Mouse (Mus musculus): ENCODE measurements around the gene Maml1. TPM values are rescaled to one million over a fixed set of nuclear protein-coding genes. Genes with fewer than 3 reads are reported as not detected.

Maml1 gene
- polyA plus RNA-seq, 1 experiment from 2014 or later = 9.1 TPM

DNA sequence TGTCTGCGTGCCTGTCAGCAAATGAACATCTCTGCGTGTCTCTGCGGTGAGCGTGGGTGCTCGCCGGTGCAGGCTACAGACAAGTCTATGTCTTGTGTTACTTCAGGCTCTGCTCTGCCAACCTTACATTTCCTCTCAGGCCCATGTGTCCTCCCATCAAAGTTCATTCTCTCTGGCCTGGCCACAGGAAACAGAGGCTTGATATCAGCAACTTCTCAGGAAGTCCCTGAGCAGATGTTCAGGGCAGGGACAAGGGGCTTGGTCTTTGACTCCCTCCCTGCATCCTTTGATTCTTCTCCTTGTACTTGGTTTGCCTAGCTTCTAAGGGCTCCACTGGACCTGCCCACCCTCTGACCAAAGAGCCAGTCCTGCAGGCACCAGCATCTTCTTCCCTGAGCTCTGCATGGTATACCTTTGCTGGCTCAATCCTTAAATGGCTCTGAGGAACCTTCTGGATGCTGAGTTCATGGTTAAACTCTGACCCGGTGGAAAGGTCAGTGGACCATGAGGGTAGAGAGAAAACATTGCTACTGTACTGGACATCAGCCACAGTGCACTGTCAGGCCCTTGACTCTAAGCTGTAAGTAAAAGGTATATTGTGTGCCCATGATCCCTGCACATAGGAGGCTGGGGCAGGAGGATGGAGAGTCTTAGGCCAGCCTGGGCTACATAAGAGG is 51.7 kb downstream of the Maml1 start:
- WGBS = 93% methylated on average over 7 of the region's 7 CpGs
- H3K9me3 ChIP-seq (ENCODE audit: control insufficient read depth, low read length) = no peaks in the 10 kb centered on the region
- ATAC-seq (replicated peaks; ENCODE audit: low FRiP score, low TSS enrichment, low read depth) = no peak

GRCm38 (mm10) chr11:50238821-50239791 is 53.0 kb downstream of the Maml1 start:
- Histone ChIP-seq H3K4me1 (replicated peaks; ENCODE audit: control insufficient read depth, insufficient read depth, low read length) (peaks cover 4% of the 10 kb centered on the region; the same call in 1 of the 2 replicates), H3K9ac (ENCODE audit: low read length) (no peak overlapping the region), H3K4me2 (ENCODE audit: low read length) (no peak overlapping the region), H3K27me3 (replicated peaks; ENCODE audit: control insufficient read depth, insufficient read depth, low read length) (peaks cover 25% of the 10 kb centered on the region), H3K9me3 (ENCODE audit: control insufficient read depth, low read length) (no peaks in the 10 kb centered on the region), H3K36me3 (ENCODE audit: control insufficient read depth, insufficient read depth, low read length) (peaks cover 12% of the 10 kb centered on the region), H3K4me3 (ENCODE audit: low read depth, low read length) (no peak overlapping the region), H3K27ac (ENCODE audit: low read depth) (no peak overlapping the region)
- DNase-seq (ENCODE audit: low spot score) (no peak), ATAC-seq (replicated peaks; ENCODE audit: low FRiP score, low TSS enrichment, low read depth) (no peak)
- WGBS = 92% methylated on average over 9 of the region's 9 CpGs

More for the DNA sequence above, 51.7 kb downstream of the Maml1 start:
- Histone ChIP-seq H3K27me3 (replicated peaks; ENCODE audit: control insufficient read depth, insufficient read depth, low read length) (peaks cover 25% of the 10 kb centered on the region), H3K4me3 (ENCODE audit: low read depth, low read length) (no peak overlapping the region), H3K36me3 (ENCODE audit: control insufficient read depth, insufficient read depth, low read length) (no peaks in the 10 kb centered on the region), H3K27ac (ENCODE audit: low read depth) (no peak overlapping the region), H3K4me2 (ENCODE audit: low read length) (no peak overlapping the region), H3K9ac (ENCODE audit: low read length) (no peak overlapping the region), H3K4me1 (replicated peaks; ENCODE audit: control insufficient read depth, insufficient read depth, low read length) (peaks cover 4% of the 10 kb centered on the region; the same call in 1 of the 2 replicates)
- no peak for DNase-seq (ENCODE audit: low spot score)

DNA sequence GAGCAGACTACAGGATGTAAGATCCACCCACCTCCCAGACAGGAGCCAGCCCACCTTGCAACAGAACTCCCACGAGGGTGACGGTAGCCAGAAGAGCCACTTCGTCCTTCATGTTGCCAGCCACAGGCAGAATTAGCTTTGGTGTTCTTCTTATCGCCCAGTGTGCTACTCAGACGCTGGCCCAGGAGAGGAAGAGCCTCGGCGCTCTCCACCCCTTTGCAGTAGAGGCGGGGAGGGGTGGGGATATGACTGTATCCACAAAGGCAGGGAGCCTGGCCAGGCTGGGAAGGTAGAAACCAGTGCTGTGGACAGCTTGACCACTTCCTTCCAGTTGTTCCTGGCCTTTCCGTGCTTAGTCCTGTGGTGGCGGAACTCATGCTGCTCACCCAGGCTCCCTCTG is 53.8 kb downstream of the Maml1 start, which contains the start of gene Ltc4s:
TSS of gene Ltc4s (minus strand) at position 293 of the 400 bp plus-strand sequence.
- DNase-seq (ENCODE audit: low spot score) (no peak), ATAC-seq (replicated peaks; ENCODE audit: low FRiP score, low TSS enrichment, low read depth) (no peak)
- Histone ChIP-seq H3K27ac (ENCODE audit: low read depth) (no peak within 1 kb of the TSS), H3K27me3 (replicated peaks; ENCODE audit: control insufficient read depth, insufficient read depth, low read length) (peaks cover 25% of the 10 kb centered on the region), H3K4me1 (replicated peaks; ENCODE audit: control insufficient read depth, insufficient read depth, low read length) (peaks cover 4% of the 10 kb centered on the region; the same call in 1 of the 2 replicates), H3K9ac (ENCODE audit: low read length) (peak within 1 kb of the TSS; percentile 48; the same call in 1 of the 2 replicates), H3K36me3 (ENCODE audit: control insufficient read depth, insufficient read depth, low read length) (peaks cover 20% of the 10 kb centered on the region), H3K9me3 (ENCODE audit: control insufficient read depth, low read length) (no peaks in the 10 kb centered on the region), H3K4me3 (ENCODE audit: low read depth, low read length) (peak within 1 kb of the TSS; percentile 53), H3K4me2 (ENCODE audit: low read length) (peak within 1 kb of the TSS; percentile 96)
- WGBS = 41% methylated on average over 10 of the region's 10 CpGs

DNA sequence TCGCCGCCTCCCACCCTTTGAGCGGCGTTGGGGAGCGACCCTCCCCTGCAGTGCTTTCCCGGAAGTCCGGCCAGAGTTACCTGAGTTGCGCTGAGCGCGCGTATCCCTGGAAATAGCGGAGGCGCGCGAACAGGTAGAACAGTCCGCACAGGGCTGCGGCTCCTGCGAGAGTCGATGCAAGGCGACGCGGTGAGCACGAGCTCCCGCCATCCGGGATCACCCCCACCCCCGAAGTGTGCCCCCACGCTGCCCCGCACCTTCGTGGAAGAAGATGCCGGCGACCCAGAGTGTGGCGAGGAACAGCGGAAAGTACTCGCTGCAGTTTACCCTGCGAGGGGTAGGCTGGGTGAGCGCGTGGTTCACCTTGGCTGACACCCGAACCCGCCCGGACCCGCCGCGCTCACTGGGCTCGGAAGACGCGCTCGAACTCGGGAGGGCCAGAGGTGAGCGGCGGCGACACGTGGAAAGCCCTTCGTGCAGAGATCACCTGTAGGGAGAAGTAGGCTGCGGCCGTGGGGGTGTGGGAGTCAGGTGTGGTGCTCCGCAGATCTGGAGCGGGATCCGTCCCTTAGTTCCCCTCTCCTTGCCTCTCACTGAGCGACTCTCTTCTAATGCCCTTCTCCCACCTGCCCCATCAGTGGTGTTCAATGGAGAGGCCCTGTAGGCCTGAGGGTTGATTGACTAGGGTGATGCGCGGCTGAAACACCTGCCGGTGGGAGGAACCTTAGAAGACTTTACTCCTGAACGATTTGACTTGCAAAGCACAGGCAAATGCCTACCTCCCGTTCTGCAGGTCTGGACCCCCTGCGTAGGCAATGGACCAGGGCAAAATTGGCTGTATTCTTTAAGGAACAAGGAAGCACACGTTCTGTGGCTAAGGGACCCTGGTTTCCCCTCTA is 54.9 kb downstream of the Maml1 start:
- Histone ChIP-seq H3K4me2 (ENCODE audit: low read length) (peak overlapping the region; percentile 96), H3K9ac (ENCODE audit: low read length) (peak overlapping the region; percentile 48), H3K36me3 (ENCODE audit: control insufficient read depth, insufficient read depth, low read length) (peaks cover 31% of the 10 kb centered on the region), H3K27me3 (replicated peaks; ENCODE audit: control insufficient read depth, insufficient read depth, low read length) (peaks cover 25% of the 10 kb centered on the region), H3K9me3 (ENCODE audit: control insufficient read depth, low read length) (no peaks in the 10 kb centered on the region), H3K27ac (ENCODE audit: low read depth) (no peak overlapping the region), H3K4me3 (ENCODE audit: low read depth, low read length) (peak overlapping the region; percentile 53), H3K4me1 (replicated peaks; ENCODE audit: control insufficient read depth, insufficient read depth, low read length) (peaks cover 4% of the 10 kb centered on the region; the same call in 1 of the 2 replicates)
- WGBS = 2% methylated on average over 64 of the region's 66 CpGs
- ATAC-seq (replicated peaks; ENCODE audit: low FRiP score, low TSS enrichment, low read depth) (peak; percentile 26), DNase-seq (ENCODE audit: low spot score) (peak; percentile 67)

DNA sequence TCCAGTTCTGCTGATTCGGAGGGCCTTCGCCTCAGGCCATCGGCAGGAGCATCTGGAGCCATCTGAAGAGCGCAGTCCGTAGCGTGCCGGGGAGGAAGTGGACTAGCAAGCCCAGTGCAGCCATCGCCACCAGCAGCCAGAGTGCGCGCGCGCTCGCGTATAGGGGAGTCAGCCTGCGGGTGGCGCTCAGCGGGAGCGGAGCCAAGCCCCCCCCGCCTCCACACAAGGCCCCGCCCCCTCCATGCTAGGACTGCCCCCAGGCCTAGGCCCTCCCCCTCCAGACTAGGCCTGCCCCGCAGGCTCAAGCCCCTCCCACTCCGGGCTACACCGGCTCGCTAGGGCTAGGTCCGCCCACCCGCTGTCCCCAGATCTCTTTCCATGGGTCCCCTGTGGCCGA is 55.6 kb downstream of the Maml1 start:
- 1% methylated on average over 26 of the region's 27 CpGs for WGBS
- peak overlapping the region; percentile 96 for H3K4me2 ChIP-seq (ENCODE audit: low read length)
- peaks cover 25% of the 10 kb centered on the region for H3K27me3 ChIP-seq (replicated peaks; ENCODE audit: control insufficient read depth, insufficient read depth, low read length)
- ATAC-seq (replicated peaks; ENCODE audit: low FRiP score, low TSS enrichment, low read depth) (peak; percentile 92), DNase-seq (ENCODE audit: low spot score) (peak; percentile 95)
- peak overlapping the region; percentile 53 for H3K4me3 ChIP-seq (ENCODE audit: low read depth, low read length)
- peak overlapping the region; percentile 48 for H3K9ac ChIP-seq (ENCODE audit: low read length)
- H3K36me3 ChIP-seq (ENCODE audit: control insufficient read depth, insufficient read depth, low read length) = peaks cover 37% of the 10 kb centered on the region
- H3K9me3 ChIP-seq (ENCODE audit: control insufficient read depth, low read length) = no peaks in the 10 kb centered on the region
- peaks cover 4% of the 10 kb centered on the region; the same call in 1 of the 2 replicates for H3K4me1 ChIP-seq (replicated peaks; ENCODE audit: control insufficient read depth, insufficient read depth, low read length)
- H3K27ac ChIP-seq (ENCODE audit: low read depth) = no peak overlapping the region

DNA sequence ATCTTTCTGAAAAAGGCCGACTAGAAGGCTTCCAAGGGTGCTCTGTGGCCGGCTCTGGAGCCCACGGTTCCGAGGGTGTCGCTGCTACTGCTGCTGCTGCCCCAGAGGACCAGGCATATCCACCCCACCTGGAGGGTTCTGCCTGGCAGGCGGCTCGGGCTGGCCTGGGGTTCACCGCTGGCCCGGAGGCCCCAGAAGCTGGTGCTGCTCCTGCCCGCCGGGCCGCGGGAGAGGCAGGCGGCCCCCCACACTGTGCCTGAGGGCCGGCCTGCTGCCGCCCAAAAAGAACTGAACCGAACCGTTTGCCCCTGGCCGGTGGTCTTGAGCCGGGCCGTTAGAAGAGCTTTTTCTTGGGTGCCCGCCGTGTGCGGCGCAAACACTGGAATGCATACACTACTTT is 57.5 kb downstream of the Maml1 start:
- Histone ChIP-seq H3K4me3 (ENCODE audit: low read depth, low read length) (no peak overlapping the region), H3K27ac (ENCODE audit: low read depth) (no peak overlapping the region), H3K9me3 (ENCODE audit: control insufficient read depth, low read length) (no peaks in the 10 kb centered on the region), H3K36me3 (ENCODE audit: control insufficient read depth, insufficient read depth, low read length) (peaks cover 37% of the 10 kb centered on the region), H3K4me2 (ENCODE audit: low read length) (no peak overlapping the region), H3K4me1 (replicated peaks; ENCODE audit: control insufficient read depth, insufficient read depth, low read length) (peaks cover 4% of the 10 kb centered on the region; the same call in 1 of the 2 replicates), H3K9ac (ENCODE audit: low read length) (no peak overlapping the region), H3K27me3 (replicated peaks; ENCODE audit: control insufficient read depth, insufficient read depth, low read length) (peaks cover 25% of the 10 kb centered on the region)
- no peak for DNase-seq (ENCODE audit: low spot score)
- no peak for ATAC-seq (replicated peaks; ENCODE audit: low FRiP score, low TSS enrichment, low read depth)
- WGBS = 95% methylated on average over 25 of the region's 25 CpGs

DNA sequence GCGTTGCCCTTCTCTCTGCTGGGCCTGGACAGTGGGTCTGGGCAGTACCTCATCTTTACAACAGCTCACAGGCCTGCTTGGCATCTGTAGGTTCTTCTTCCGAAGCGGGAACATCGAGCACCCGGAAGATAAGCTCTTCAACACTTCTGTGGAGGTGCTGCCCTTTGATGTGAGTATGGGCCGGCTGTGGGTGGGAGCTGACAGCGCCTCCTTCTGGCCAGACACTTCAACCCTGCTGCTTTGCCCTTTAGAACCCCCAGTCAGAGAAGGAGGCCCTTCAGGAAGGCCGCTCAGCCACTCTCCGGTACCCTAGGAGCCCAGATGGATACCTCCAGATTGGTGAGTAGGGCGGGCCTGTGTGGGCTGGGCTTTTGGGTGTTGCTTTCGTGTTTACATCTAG is 58.1 kb downstream of the Maml1 start:
- Histone ChIP-seq H3K27ac (ENCODE audit: low read depth) (no peak overlapping the region), H3K9ac (ENCODE audit: low read length) (no peak overlapping the region), H3K9me3 (ENCODE audit: control insufficient read depth, low read length) (no peaks in the 10 kb centered on the region), H3K36me3 (ENCODE audit: control insufficient read depth, insufficient read depth, low read length) (peaks cover 37% of the 10 kb centered on the region), H3K27me3 (replicated peaks; ENCODE audit: control insufficient read depth, insufficient read depth, low read length) (peaks cover 21% of the 10 kb centered on the region), H3K4me2 (ENCODE audit: low read length) (no peak overlapping the region), H3K4me3 (ENCODE audit: low read depth, low read length) (no peak overlapping the region), H3K4me1 (replicated peaks; ENCODE audit: control insufficient read depth, insufficient read depth, low read length) (peaks cover 4% of the 10 kb centered on the region; the same call in 1 of the 2 replicates)
- ATAC-seq (replicated peaks; ENCODE audit: low FRiP score, low TSS enrichment, low read depth) = no peak
- WGBS = 83% methylated on average over 11 of the region's 11 CpGs
- no peak for DNase-seq (ENCODE audit: low spot score)

DNA sequence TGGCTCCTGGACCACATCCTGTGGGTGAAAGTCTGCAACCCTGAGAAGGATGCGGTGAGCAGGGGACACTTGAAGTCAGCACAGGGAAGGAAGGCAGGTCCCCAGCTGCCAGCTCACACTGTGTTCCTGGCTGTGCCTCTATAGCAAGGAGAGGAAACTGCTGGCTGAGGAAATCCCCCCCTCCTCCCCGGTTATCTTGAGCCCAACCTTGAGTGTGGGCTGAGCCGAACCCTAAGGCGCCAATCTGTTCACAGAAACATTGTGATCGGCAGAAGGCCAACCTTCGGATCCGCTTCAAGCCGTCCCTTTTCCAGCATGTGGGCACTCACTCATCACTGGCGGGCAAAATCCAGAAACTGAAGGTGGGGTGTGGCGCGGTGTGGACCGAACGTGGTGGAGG is 59.1 kb downstream of the Maml1 start:
- Histone ChIP-seq H3K9me3 (ENCODE audit: control insufficient read depth, low read length) (no peaks in the 10 kb centered on the region), H3K4me3 (ENCODE audit: low read depth, low read length) (no peak overlapping the region), H3K27ac (ENCODE audit: low read depth) (no peak overlapping the region), H3K4me1 (replicated peaks; ENCODE audit: control insufficient read depth, insufficient read depth, low read length) (peaks cover 3% of the 10 kb centered on the region; the same call in 1 of the 2 replicates), H3K4me2 (ENCODE audit: low read length) (no peak overlapping the region), H3K27me3 (replicated peaks; ENCODE audit: control insufficient read depth, insufficient read depth, low read length) (peaks cover 13% of the 10 kb centered on the region), H3K9ac (ENCODE audit: low read length) (no peak overlapping the region), H3K36me3 (ENCODE audit: control insufficient read depth, insufficient read depth, low read length) (peaks cover 37% of the 10 kb centered on the region)
- WGBS = 96% methylated on average over 13 of the region's 13 CpGs
- DNase-seq (ENCODE audit: low spot score) = no peak
- ATAC-seq (replicated peaks; ENCODE audit: low FRiP score, low TSS enrichment, low read depth) = no peak
